Mouse (Mus musculus) forebrain, embryonic 15.5 days (tissue): ENCODE data around the gene Srcin1. TPM values are rescaled to one million over a fixed set of nuclear protein-coding genes. Genes with fewer than 3 reads are reported as not detected.

Source experiments
- ATAC-seq: fragments of 200-750 bp; cut with Nextera tagmentation; replicated peaks from 2 replicates; pipeline ENCODE4 v1.8.0; 2017; ENCODE audit warnings: mild to moderate bottlenecking, moderate TSS enrichment, moderate library complexity
- H3K27ac ChIP-seq: fragments of 300-500 bp; sonication (generic); replicated peaks from 2 replicates; pipeline ENCODE4 v1.5.1; 2015; ENCODE audit warnings: mild to moderate bottlenecking, inconsistent platforms
- H3K27me3 ChIP-seq: fragments of 300-500 bp; sonication (generic); 2 replicates; pipeline ENCODE4 v1.6.1; 2015; ENCODE audit warnings: inconsistent platforms
- H3K36me3 ChIP-seq: fragments of 300-500 bp; sonication (generic); 2 replicates; pipeline ENCODE4 v1.6.1; 2015; ENCODE audit warnings: mild to moderate bottlenecking, inconsistent platforms
- H3K4me1 ChIP-seq: fragments of 300-500 bp; sonication (generic); 2 replicates; pipeline ENCODE4 v1.6.1; 2015; ENCODE audit warnings: inconsistent platforms
- H3K4me2 ChIP-seq: fragments of 300-500 bp; sonication (generic); replicated peaks from 2 replicates; pipeline ENCODE4 v1.6.1; 2015; ENCODE audit warnings: mild to moderate bottlenecking, inconsistent platforms
- H3K4me3 ChIP-seq: fragments of 300-500 bp; sonication (generic); 2 replicates; pipeline ENCODE4 v1.5.1; 2015; ENCODE audit warnings: mild to moderate bottlenecking, inconsistent platforms
- H3K9ac ChIP-seq: fragments of 300-500 bp; sonication (generic); replicated peaks from 2 replicates; pipeline ENCODE4 v1.6.1; 2015; ENCODE audit warnings: mild to moderate bottlenecking, inconsistent platforms
- H3K9me3 ChIP-seq: fragments of 300-500 bp; sonication (generic); 2 replicates; pipeline ENCODE4 v1.6.1; 2016; ENCODE audit warnings: inconsistent platforms
- WGBS: fragments of 180-500 bp; shearing (Covaris S2); methylation state at CpG from one replicate; pipeline ENCODE4 v1.1.7; 2015; ENCODE audit warnings: mixed read lengths; 5-methylcytosine and 5-hydroxymethylcytosine counted together
- polyA plus RNA-seq: library from polyadenylated mRNA; unstranded; fragments of >200 nt; fragmentation: Nextera tagmentation; extraction: Ambion mirVana; gene quantifications from 2 replicates; pipeline ENCODE4 v1.2.1, GENCODE M21; 2015

Srcin1 gene
- polyA plus RNA-seq, 1 experiment from 2014 or later: 10.8 TPM

GRCm38 (mm10) chr11:97489589-97490324 lies 86.2 kb downstream of the Srcin1 start:
- peak; percentile 43; the same call in 1 of the 2 replicates for ATAC-seq
- Histone ChIP-seq H3K36me3 (peaks cover 31% of the 10 kb centered on the region), H3K4me3 (no peak overlapping the region), H3K27ac (no peak overlapping the region), H3K9ac (no peak overlapping the region), H3K9me3 (no peaks in the 10 kb centered on the region), H3K4me2 (no peak overlapping the region), H3K27me3 (no peaks in the 10 kb centered on the region), H3K4me1 (no peaks in the 10 kb centered on the region)
- 26% methylated on average over 16 of the region's 16 CpGs for WGBS

DNA sequence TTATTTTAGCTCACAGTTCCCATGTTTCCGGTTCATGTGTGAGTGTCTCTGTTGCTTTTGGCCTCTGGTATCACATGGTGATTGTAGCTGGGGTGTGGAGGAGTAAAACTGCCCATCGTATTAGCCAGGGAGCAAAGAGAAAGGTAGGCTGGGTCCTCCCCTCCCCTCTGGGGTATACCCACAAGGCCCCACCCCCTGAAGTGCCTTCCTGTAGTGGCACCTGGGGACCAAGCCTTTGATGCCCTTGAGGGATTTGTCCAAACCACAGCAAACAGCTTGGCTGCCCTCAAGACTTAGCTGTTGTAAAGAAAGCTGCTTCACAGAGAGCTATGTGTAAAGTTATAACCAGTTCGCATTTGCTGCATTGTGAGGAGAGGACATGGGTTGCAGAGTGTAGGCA lies 88.3 kb downstream of the Srcin1 start:
- WGBS: 89% methylated on average over 3 of the region's 3 CpGs
- ATAC-seq: no peak

GRCm38 (mm10) chr11:97485661-97486060 lies 90.3 kb downstream of the Srcin1 start:
- no peak overlapping the region for H3K27ac ChIP-seq
- 76% methylated on average over 8 of the region's 8 CpGs for WGBS
- no peaks in the 10 kb centered on the region for H3K27me3 ChIP-seq
- no peak overlapping the region for H3K9ac ChIP-seq
- no peak for ATAC-seq
- H3K9me3 ChIP-seq: no peaks in the 10 kb centered on the region
- no peak overlapping the region for H3K4me2 ChIP-seq
- H3K4me1 ChIP-seq: no peaks in the 10 kb centered on the region
- peaks cover 20% of the 10 kb centered on the region for H3K36me3 ChIP-seq
- no peak overlapping the region for H3K4me3 ChIP-seq

More for the DNA sequence above, 88.3 kb downstream of the Srcin1 start:
- Histone ChIP-seq H3K27me3 (no peaks in the 10 kb centered on the region), H3K4me1 (no peaks in the 10 kb centered on the region), H3K4me3 (no peak overlapping the region), H3K4me2 (no peak overlapping the region), H3K9me3 (no peaks in the 10 kb centered on the region), H3K27ac (no peak overlapping the region), H3K36me3 (peaks cover 26% of the 10 kb centered on the region), H3K9ac (no peak overlapping the region)

DNA sequence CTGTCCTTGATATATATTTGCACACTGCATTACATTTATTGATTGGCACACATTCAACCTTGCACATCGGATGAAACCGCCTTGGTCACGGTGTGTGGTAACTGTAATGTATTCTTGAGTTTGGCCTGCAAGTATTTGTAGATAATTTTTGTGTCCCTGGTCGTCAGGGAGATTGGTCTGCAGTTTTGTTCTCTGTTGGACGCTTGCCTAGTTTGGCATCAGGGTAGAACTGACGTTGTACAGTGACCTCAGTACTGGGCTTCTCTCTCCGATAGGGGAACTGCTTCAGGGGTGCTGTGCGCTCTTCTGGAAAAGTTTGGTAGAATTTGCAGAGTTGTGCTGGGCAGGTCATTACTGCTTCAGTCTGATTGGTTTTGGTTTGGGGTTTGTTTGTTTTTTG lies 96.2 kb downstream of the Srcin1 start:
- H3K27ac ChIP-seq: no peak overlapping the region
- no peaks in the 10 kb centered on the region for H3K27me3 ChIP-seq
- no peaks in the 10 kb centered on the region for H3K9me3 ChIP-seq
- H3K4me1 ChIP-seq: 0 out of 2 replicates have a peak, but pooled peaks cover 4% of the 10 kb centered on the region
- no peak overlapping the region for H3K9ac ChIP-seq
- H3K36me3 ChIP-seq: peaks cover 39% of the 10 kb centered on the region
- WGBS: 58% methylated on average over 8 of the region's 8 CpGs
- ATAC-seq: no peak
- H3K4me2 ChIP-seq: no peak overlapping the region
- no peak overlapping the region for H3K4me3 ChIP-seq

DNA sequence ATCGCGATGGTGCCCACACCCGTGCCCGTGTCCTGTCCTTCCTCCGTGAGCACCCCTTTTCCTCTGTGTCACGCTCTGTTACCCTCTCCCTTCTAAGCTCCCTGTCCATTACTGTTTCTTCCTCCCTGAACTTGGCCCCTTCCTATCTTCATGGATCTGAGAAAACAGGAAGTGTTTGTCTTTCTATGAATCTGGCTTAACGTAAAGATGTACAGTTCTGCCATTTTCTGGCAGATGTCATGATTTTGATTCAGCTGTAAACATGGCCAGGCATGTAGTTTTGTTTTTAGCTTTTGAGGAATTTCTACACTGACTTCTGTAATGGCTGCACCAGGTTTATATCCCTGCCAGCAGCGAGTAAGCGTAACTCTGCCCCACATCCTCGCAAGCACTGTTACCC lies 96.9 kb downstream of the Srcin1 start:
- 90% methylated on average over 10 of the region's 10 CpGs for WGBS

DNA sequence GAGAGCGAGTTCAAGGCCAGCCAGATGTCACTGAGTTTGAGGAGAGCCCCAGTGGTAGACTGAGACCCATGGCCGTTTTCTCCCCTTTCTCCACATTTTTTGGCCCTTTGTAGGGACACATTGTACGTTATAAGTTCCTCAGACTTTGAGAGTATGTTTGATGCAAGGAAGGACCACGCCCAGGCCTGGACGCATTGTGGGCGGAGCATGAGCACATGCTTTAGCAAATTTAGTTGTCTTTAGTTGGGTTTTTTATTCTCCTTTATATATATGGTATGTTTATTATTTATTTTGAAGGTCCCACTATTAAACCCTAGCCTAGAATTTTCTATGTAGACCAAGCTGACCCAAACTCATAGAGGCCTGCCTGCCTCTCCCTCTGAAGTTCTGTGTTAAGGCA lies 97.6 kb downstream of the Srcin1 start:
- no peak overlapping the region for H3K4me2 ChIP-seq
- 0 out of 2 replicates have a peak, but pooled peaks cover 4% of the 10 kb centered on the region for H3K4me1 ChIP-seq
- H3K4me3 ChIP-seq: no peak overlapping the region
- ATAC-seq: no peak
- no peak overlapping the region for H3K27ac ChIP-seq
- H3K9me3 ChIP-seq: no peaks in the 10 kb centered on the region
- H3K36me3 ChIP-seq: peaks cover 39% of the 10 kb centered on the region
- H3K9ac ChIP-seq: no peak overlapping the region
- H3K27me3 ChIP-seq: no peaks in the 10 kb centered on the region
- WGBS: 91% methylated on average over 6 of the region's 6 CpGs

More for the DNA sequence above, 96.9 kb downstream of the Srcin1 start:
- Histone ChIP-seq H3K36me3 (peaks cover 34% of the 10 kb centered on the region), H3K4me1 (0 out of 2 replicates have a peak, but pooled peaks cover 4% of the 10 kb centered on the region), H3K4me3 (no peak overlapping the region), H3K27me3 (no peaks in the 10 kb centered on the region), H3K4me2 (no peak overlapping the region), H3K27ac (no peak overlapping the region), H3K9me3 (no peaks in the 10 kb centered on the region), H3K9ac (no peak overlapping the region)
- no peak for ATAC-seq

- no peak overlapping the region for H3K4me2 ChIP-seq
- H3K27me3 ChIP-seq: no peaks in the 10 kb centered on the region
- H3K36me3 ChIP-seq: peaks cover 48% of the 10 kb centered on the region
- no peak overlapping the region for H3K4me3 ChIP-seq
- H3K27ac ChIP-seq: no peak overlapping the region
- H3K9me3 ChIP-seq: no peaks in the 10 kb centered on the region
- H3K4me1 ChIP-seq: 0 out of 2 replicates have a peak, but pooled peaks cover 4% of the 10 kb centered on the region
- 76% methylated on average over 7 of the region's 7 CpGs for WGBS
- no peak for ATAC-seq
- H3K9ac ChIP-seq: no peak overlapping the region
Observed at GRCm38 (mm10) chr11:97477431-97477830, 98.6 kb downstream of the Srcin1 start.

- WGBS: 59% methylated on average over 8 of the region's 8 CpGs
- Histone ChIP-seq H3K36me3 (peaks cover 48% of the 10 kb centered on the region; the same call in 1 of the 2 replicates), H3K27me3 (no peaks in the 10 kb centered on the region), H3K4me3 (no peak overlapping the region), H3K4me1 (0 out of 2 replicates have a peak, but pooled peaks cover 4% of the 10 kb centered on the region), H3K9me3 (no peaks in the 10 kb centered on the region), H3K4me2 (no peak overlapping the region), H3K27ac (peak overlapping the region; percentile 42), H3K9ac (no peak overlapping the region)
- peak; percentile 71 for ATAC-seq
Observed at GRCm38 (mm10) chr11:97476334-97477095, 99.5 kb downstream of the Srcin1 start.

DNA sequence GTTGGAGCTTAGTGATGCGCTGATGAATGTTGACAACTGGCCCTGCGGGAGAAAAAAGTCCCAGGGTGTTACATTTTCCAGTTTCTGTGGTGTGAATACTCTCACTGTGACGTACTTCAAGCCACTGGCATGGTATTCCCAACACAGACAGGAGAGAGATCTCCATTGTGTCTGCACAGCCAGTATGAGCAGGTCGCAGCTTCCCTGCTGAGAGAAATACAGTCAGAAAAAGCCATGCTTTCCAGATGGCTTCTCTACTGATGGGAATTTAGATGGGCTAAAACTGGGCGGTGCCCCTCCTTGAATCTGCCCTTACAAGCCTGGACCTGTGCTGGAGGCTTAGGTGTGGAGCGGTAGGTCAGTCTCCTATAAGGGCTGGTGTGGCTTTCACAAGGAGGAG lies 104.7 kb downstream of the Srcin1 start:
- no peaks in the 10 kb centered on the region for H3K27me3 ChIP-seq
- no peaks in the 10 kb centered on the region for H3K9me3 ChIP-seq
- no peak overlapping the region for H3K4me3 ChIP-seq
- H3K4me2 ChIP-seq: no peak overlapping the region
- peaks cover 48% of the 10 kb centered on the region for H3K36me3 ChIP-seq
- H3K4me1 ChIP-seq: 0 out of 2 replicates have a peak, but pooled peaks cover 2% of the 10 kb centered on the region
- 86% methylated on average over 6 of the region's 6 CpGs for WGBS
- H3K27ac ChIP-seq: no peak overlapping the region
- no peak overlapping the region for H3K9ac ChIP-seq
- no peak for ATAC-seq

DNA sequence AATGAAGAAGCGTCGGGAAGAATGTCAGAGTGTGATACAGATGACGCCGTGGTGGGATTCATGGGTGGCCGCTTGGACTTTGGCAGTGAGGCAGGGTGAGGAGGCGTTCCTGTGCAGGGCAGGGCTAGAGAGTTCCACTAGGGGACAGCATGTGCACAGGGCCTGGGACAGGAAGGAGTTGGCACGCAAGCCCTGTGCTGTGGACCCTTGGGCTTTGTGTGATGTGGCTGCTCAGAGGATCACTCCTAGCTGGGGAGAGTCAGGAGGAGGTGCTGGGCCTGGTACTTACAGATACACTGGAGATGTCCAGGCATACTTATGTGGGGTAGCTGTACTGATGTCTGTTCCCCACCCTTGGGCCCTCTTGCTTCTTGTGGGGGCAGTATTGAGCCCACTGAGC lies 106.2 kb downstream of the Srcin1 start:
- ATAC-seq: no peak
- Histone ChIP-seq H3K9ac (no peak overlapping the region), H3K36me3 (peaks cover 46% of the 10 kb centered on the region), H3K4me1 (no peaks in the 10 kb centered on the region), H3K27me3 (no peaks in the 10 kb centered on the region), H3K4me2 (no peak overlapping the region), H3K4me3 (no peak overlapping the region), H3K27ac (no peak overlapping the region), H3K9me3 (no peaks in the 10 kb centered on the region)
- 91% methylated on average over 7 of the region's 7 CpGs for WGBS

DNA sequence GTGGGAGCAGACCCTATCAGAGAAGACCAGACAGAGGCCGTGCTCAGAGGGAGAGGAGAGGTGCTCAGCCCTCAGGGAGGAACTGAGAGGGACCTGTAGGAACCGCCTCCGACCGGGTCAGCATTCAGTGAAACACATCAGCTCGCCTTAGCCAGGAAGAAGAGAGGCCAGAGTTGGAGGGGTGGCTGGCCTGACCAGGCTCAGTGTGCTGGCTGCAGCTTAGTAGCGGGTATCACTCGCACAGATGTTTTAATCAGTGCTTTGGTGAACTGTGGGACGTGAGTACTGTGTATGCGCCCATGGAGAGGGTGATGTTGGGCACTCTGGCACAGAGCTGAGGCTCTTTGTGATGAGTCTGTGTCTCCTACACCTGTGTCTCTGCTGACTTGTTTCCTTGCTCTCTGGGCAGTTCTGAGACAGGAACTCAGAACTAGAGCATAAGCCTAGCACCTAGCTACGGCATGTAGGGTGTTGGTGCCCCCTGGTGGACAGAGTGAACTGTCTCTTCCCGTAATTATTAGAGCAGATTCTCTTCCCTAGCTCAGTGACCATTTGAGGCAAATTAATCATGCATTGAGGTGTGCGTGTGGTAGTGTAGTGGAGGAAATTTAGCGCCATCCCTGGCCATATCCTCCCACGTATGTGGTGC lies 107.2 kb downstream of the Srcin1 start:
- Histone ChIP-seq H3K9ac (no peak overlapping the region), H3K4me2 (no peak overlapping the region), H3K27me3 (no peaks in the 10 kb centered on the region), H3K27ac (no peak overlapping the region), H3K4me1 (no peaks in the 10 kb centered on the region), H3K9me3 (no peaks in the 10 kb centered on the region), H3K36me3 (peaks cover 52% of the 10 kb centered on the region), H3K4me3 (no peak overlapping the region)
- peak; percentile 58 for ATAC-seq
- WGBS: 43% methylated on average over 14 of the region's 14 CpGs
